Mouse (Mus musculus): ENCODE measurements around the gene Esrrg.

- TF ChIP-seq USF1 (IDR thresholded peaks at IDR 0.05; ENCODE audit: low read depth, low read length) (peak; percentile 77), ELF1 (IDR thresholded peaks at IDR 0.05; ENCODE audit: low read depth, low read length) (no peak), MAFK (IDR thresholded peaks at IDR 0.05; ENCODE audit: borderline replicate concordance, low read depth, low read length) (no peak), CTCF (IDR thresholded peaks at IDR 0.05 in 2 of 3, conservative IDR thresholded peaks at IDR 0.05 in 1 of 3; ENCODE audit: control insufficient read depth in 1 of 3, insufficient read depth in 1 of 3, low read depth in 2 of 3, low read length in 3 of 3, poor library complexity in 1 of 3, severe bottlenecking in 1 of 3) (no peak), BHLHE40 (IDR thresholded peaks at IDR 0.05; ENCODE audit: borderline replicate concordance, low read depth, low read length) (peak; percentile 50; the same call in 1 of the 2 replicates), SMC3 (IDR thresholded peaks at IDR 0.05; ENCODE audit: low read depth, low read length) (no peak), POLR2AphosphoS5 (IDR thresholded peaks at IDR 0.05; ENCODE audit: borderline replicate concordance, low read depth, low read length) (no peak), UBTF (IDR thresholded peaks at IDR 0.05; ENCODE audit: borderline replicate concordance, insufficient read depth, low read depth, low read length) (no peak), EP300 (IDR thresholded peaks at IDR 0.05; ENCODE audit: low read depth in 1 of 2, low read length in 2 of 2) (peak; percentile 21 to 69; a peak in 3 of 4 replicates), HCFC1 (IDR thresholded peaks at IDR 0.05; ENCODE audit: low read depth, low read length) (no peak), TBP (IDR thresholded peaks at IDR 0.05; ENCODE audit: low read depth, low read length) (peak; percentile 33; the same call in 1 of the 2 replicates)
Measured at GRCm38 (mm10) chr1:188164251-188164650, 555.7 kb downstream of the Esrrg start.
